Mouse (Mus musculus) erythroblast, embryonic 14.5 days (primary cell): ENCODE measurements at regions not wholly inside any gene's neighbourhood (a gene's known extent, or its start where the extent isn't known, plus 50 kb on each side); places are given as distances from the start of the nearest gene placed in this dataset.

Experiments used
- GATA1 ChIP-seq: IDR thresholded peaks from 2 replicates; pipeline ENCODE4 v1.6.1; 2012; ENCODE audit warnings: low read length, inconsistent platforms, mixed read lengths
- TAL1 ChIP-seq: IDR thresholded peaks from 3 replicates; pipeline ENCODE4 v1.6.1; 2012; ENCODE audit warnings: low read length, inconsistent platforms, mixed read lengths

- TF ChIP-seq GATA1, result no peak
- TF ChIP-seq TAL1, result no peak
Observed at GRCm38 (mm10) chr2:10316347-10316746, 54.0 kb upstream of the Sfmbt2 start.
